Comparison of ENCODE assay signal across 37 mouse cellular contexts in the genomic region with DNA sequence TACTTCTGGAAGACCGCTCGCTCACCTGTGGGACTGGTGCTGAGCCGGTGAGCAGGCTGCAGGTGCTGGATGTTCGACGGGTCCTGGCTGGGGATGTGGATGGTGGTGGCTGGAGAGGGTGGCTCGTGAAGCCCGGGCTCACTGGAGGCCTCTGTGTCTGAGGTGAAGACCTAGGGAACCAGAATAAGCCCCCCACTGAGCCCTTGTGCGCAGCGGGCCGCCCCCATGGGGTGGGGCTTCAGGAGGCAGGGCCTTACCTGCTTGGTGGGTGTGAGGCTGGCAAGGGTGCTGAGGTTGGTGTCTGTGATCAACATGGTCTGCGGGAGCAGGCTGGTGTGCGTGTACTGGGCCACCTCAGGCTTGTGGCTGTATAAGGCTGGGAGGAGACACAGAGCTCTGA. TPM values are rescaled to one million over a fixed set of nuclear protein-coding genes. Genes with fewer than 3 reads are reported as not detected.
DNase-seq lines count a peak whose midpoint lies in the region; ATAC-seq and TF ChIP-seq lines count a peak whose summit lies in the region.
"Had no signal": no experiment of that assay in that cellular context is flagged by ENCODE, and none has a peak within 500 bp of the region (broad histone marks: within the 10 kb centered on the region; RNA-seq: fewer than 3 reads in every experiment).

No protein-coding gene starts in this region.

- no peak for TF ChIP-seq CTCF in hindbrain, postnatal 0 days (IDR thresholded peaks at IDR 0.05; ENCODE audit: low read depth)

- no peak overlapping the region for H3K9ac ChIP-seq in hindbrain, postnatal 0 days (replicated peaks; ENCODE audit: low read length)
- no peak overlapping the region for H3K9ac ChIP-seq in midbrain, embryonic 11.5 days (ENCODE audit: low read length)
- H3K9ac ChIP-seq in midbrain, embryonic 14.5 days (replicated peaks; ENCODE audit: low read length): no peak overlapping the region; the same call in 1 of the 2 replicates
- H3K9ac ChIP-seq in neural tube, embryonic 15.5 days (replicated peaks): no peak overlapping the region
- H3K9ac ChIP-seq: forebrain, embryonic 15.5 days; heart, embryonic 13.5 days; intestine, embryonic 15.5 days; limb, embryonic 15.5 days; liver, embryonic 14.5 days; lung, embryonic 14.5 days had no signal

- peaks cover 48% of the 10 kb centered on the region for H3K36me3 ChIP-seq in hindbrain, embryonic 10.5 days
- H3K36me3 ChIP-seq in hindbrain, postnatal 0 days (ENCODE audit: insufficient read depth, low read length): peaks cover 36% of the 10 kb centered on the region
- H3K36me3 ChIP-seq in midbrain, embryonic 11.5 days (ENCODE audit: control insufficient read depth, insufficient read depth, low read length): peaks cover 22% of the 10 kb centered on the region
- H3K36me3 ChIP-seq in midbrain, embryonic 14.5 days (ENCODE audit: control insufficient read depth, insufficient read depth, low read length): peaks cover 43% of the 10 kb centered on the region
- peaks cover 40% of the 10 kb centered on the region for H3K36me3 ChIP-seq in neural tube, embryonic 15.5 days

- no peak overlapping the region for H3K4me3 ChIP-seq in hindbrain, embryonic 10.5 days
- H3K4me3 ChIP-seq in hindbrain, postnatal 0 days (ENCODE audit: low read length): no peak overlapping the region
- no peak overlapping the region for H3K4me3 ChIP-seq in midbrain, embryonic 11.5 days (ENCODE audit: low read depth, low read length)
- H3K4me3 ChIP-seq in midbrain, embryonic 14.5 days (replicated peaks; ENCODE audit: low read depth, low read length): no peak overlapping the region
- H3K4me3 ChIP-seq in neural tube, embryonic 15.5 days (replicated peaks): no peak overlapping the region
- H3K4me3 ChIP-seq: forebrain, embryonic 15.5 days; heart, adult 2 months; heart, embryonic 13.5 days; intestine, embryonic 15.5 days; limb, embryonic 15.5 days had no signal

- H3K27me3 ChIP-seq in hindbrain, embryonic 10.5 days (ENCODE audit: insufficient read depth, poor library complexity, severe bottlenecking): no peaks in the 10 kb centered on the region
- no peaks in the 10 kb centered on the region for H3K27me3 ChIP-seq in hindbrain, postnatal 0 days (ENCODE audit: insufficient read depth, low read length)
- no peaks in the 10 kb centered on the region for H3K27me3 ChIP-seq in midbrain, embryonic 11.5 days (ENCODE audit: control insufficient read depth, insufficient read depth, low read length)
- no peaks in the 10 kb centered on the region for H3K27me3 ChIP-seq in midbrain, embryonic 14.5 days (ENCODE audit: control insufficient read depth, insufficient read depth, low read length)
- no peaks in the 10 kb centered on the region for H3K27me3 ChIP-seq in neural tube, embryonic 15.5 days (replicated peaks)
- H3K27me3 ChIP-seq: forebrain, embryonic 15.5 days; heart, embryonic 13.5 days; intestine, embryonic 15.5 days; limb, embryonic 15.5 days had no signal

- H3K4me1 ChIP-seq in hindbrain, embryonic 10.5 days (replicated peaks): peaks cover 25% of the 10 kb centered on the region
- H3K4me1 ChIP-seq in hindbrain, postnatal 0 days (ENCODE audit: insufficient read depth, low read length): no peaks in the 10 kb centered on the region
- H3K4me1 ChIP-seq in midbrain, embryonic 11.5 days (ENCODE audit: control insufficient read depth, insufficient read depth, low read length): no peaks in the 10 kb centered on the region
- no peaks in the 10 kb centered on the region for H3K4me1 ChIP-seq in midbrain, embryonic 14.5 days (ENCODE audit: control insufficient read depth, insufficient read depth, low read length)
- peaks cover 13% of the 10 kb centered on the region; the same call in 1 of the 2 replicates for H3K4me1 ChIP-seq in neural tube, embryonic 15.5 days
- H3K4me1 ChIP-seq: forebrain, embryonic 15.5 days had no signal

- H3K27ac ChIP-seq in hindbrain, embryonic 10.5 days: 0 out of 2 replicates have a peak overlapping the region, but pooled peaks have one; percentile 8
- no peak overlapping the region for H3K27ac ChIP-seq in hindbrain, postnatal 0 days
- H3K27ac ChIP-seq in midbrain, embryonic 11.5 days (ENCODE audit: low read depth, low read length): no peak overlapping the region
- no peak overlapping the region for H3K27ac ChIP-seq in midbrain, embryonic 14.5 days (replicated peaks; ENCODE audit: low read depth, low read length)
- no peak overlapping the region for H3K27ac ChIP-seq in neural tube, embryonic 15.5 days (replicated peaks)
- H3K27ac ChIP-seq: forebrain, embryonic 15.5 days; heart, adult 2 months; heart, embryonic 13.5 days; intestine, embryonic 15.5 days; limb, embryonic 15.5 days; liver, embryonic 14.5 days; stomach, postnatal 0 days had no signal

- peak; percentile 31 to 40 for DNase-seq in cerebellum, postnatal 10 days
- no peak for DNase-seq in hindbrain, embryonic 10.5 days (ENCODE audit: low spot score)
- DNase-seq in hindbrain, postnatal 0 days (ENCODE audit: low spot score): no peak
- peak; percentile 68 for DNase-seq in midbrain, embryonic 11.5 days (ENCODE audit: low spot score, missing footprints)
- DNase-seq in midbrain, embryonic 14.5 days: no peak
- no peak for DNase-seq in B cell, adult 2 months
- DNase-seq: adrenal gland, postnatal 25 days; cerebellum, adult 8-10 months; gastrocnemius, postnatal 25 days; heart, adult 2 months; heart, postnatal 10 days; kidney, adult 2 months; kidney, postnatal 4 days; layer of hippocampus, postnatal 36 days; left cerebral cortex, postnatal 4 days; lung, embryonic 14.5 days; lung, postnatal 14 days; thymus, adult 18-20 months; thymus, postnatal 25 days had no signal

- H3K4me2 ChIP-seq in hindbrain, postnatal 0 days (ENCODE audit: low read depth, low read length): no peak overlapping the region
- no peak overlapping the region for H3K4me2 ChIP-seq in midbrain, embryonic 11.5 days
- no peak overlapping the region for H3K4me2 ChIP-seq in midbrain, embryonic 14.5 days (ENCODE audit: low read length)
- no peak overlapping the region for H3K4me2 ChIP-seq in neural tube, embryonic 15.5 days
- H3K4me2 ChIP-seq: forebrain, embryonic 15.5 days; heart, embryonic 13.5 days; intestine, embryonic 15.5 days; limb, embryonic 15.5 days; lung, embryonic 14.5 days had no signal

- ATAC-seq in cerebellum, adult (ENCODE audit: insufficient number of reproducible peaks, low FRiP score, low TSS enrichment): no peak
- no peak for ATAC-seq in hindbrain, postnatal 0 days
- ATAC-seq in midbrain, embryonic 11.5 days (ENCODE audit: low FRiP score): no peak
- no peak for ATAC-seq in midbrain, embryonic 14.5 days (ENCODE audit: low FRiP score, low TSS enrichment)
- ATAC-seq in neural tube, embryonic 15.5 days (ENCODE audit: low FRiP score): peak; percentile 25; the same call in 1 of the 2 replicates
- ATAC-seq: CD4-positive, CD25-positive, alpha-beta regulatory T cell, adult 4 months; forebrain, embryonic 15.5 days; hindbrain, embryonic 16.5 days; midbrain, embryonic 16.5 days had no signal

- no peaks in the 10 kb centered on the region for H3K9me3 ChIP-seq in hindbrain, embryonic 10.5 days
- no peaks in the 10 kb centered on the region for H3K9me3 ChIP-seq in hindbrain, postnatal 0 days (ENCODE audit: low read length)
- no peaks in the 10 kb centered on the region for H3K9me3 ChIP-seq in midbrain, embryonic 11.5 days (ENCODE audit: control insufficient read depth, low read length)
- H3K9me3 ChIP-seq in midbrain, embryonic 14.5 days (ENCODE audit: control insufficient read depth, low read length): no peaks in the 10 kb centered on the region
- H3K9me3 ChIP-seq in neural tube, embryonic 15.5 days (replicated peaks): no peaks in the 10 kb centered on the region
- H3K9me3 ChIP-seq: forebrain, embryonic 15.5 days; heart, embryonic 13.5 days; intestine, embryonic 15.5 days; limb, embryonic 15.5 days had no signal

- WGBS in hindbrain, embryonic 10.5 days: 66% methylated on average over 12 of the region's 12 CpGs
- WGBS in hindbrain, postnatal 0 days: 65% methylated on average over 12 of the region's 12 CpGs
- 64% methylated on average over 12 of the region's 12 CpGs for WGBS in midbrain, embryonic 11.5 days
- 59% methylated on average over 12 of the region's 12 CpGs for WGBS in midbrain, embryonic 14.5 days
- 72% methylated on average over 12 of the region's 12 CpGs for WGBS in neural tube, embryonic 15.5 days

RNA-seq across cellular contexts. Expression of gene 2210016L21Rik, which starts 8.7 kb away (rescaled TPM):
- polyA plus RNA-seq in hindbrain, embryonic 10.5 days (2016; fragmentation: Nextera tagmentation; extraction: Ambion mirVana): 49.0 and 49.9 TPM in 2 replicates
- total RNA-seq in hindbrain, postnatal 0 days (2014; rRNA removed): 51.5 and 53.0 TPM in 2 replicates
- 178 and 204 TPM in 2 replicates for polyA plus RNA-seq in hindbrain, postnatal 0 days (2015; fragmentation: Nextera tagmentation; extraction: Ambion mirVana)
- 43.5 and 46.3 TPM in 2 replicates for polyA plus RNA-seq in midbrain, embryonic 11.5 days (2014; fragmentation: Nextera tagmentation; extraction: Ambion mirVana)
- polyA plus RNA-seq in midbrain, embryonic 14.5 days (2014; fragmentation: Nextera tagmentation; extraction: Ambion mirVana): 92.1 and 113 TPM in 2 replicates
- 138 and 147 TPM in 2 replicates for polyA plus RNA-seq in neural tube, embryonic 15.5 days (2015; fragmentation: Nextera tagmentation; extraction: Ambion mirVana)

RNA-seq across cellular contexts. Expression of gene Hnf1a, which starts 20.2 kb away (rescaled TPM):
- polyA plus RNA-seq in hindbrain, embryonic 10.5 days (2016; fragmentation: Nextera tagmentation; extraction: Ambion mirVana): 0.05 TPM in 1 of 2 replicates, not detected in the other
- not detected in 2 replicates for total RNA-seq in hindbrain, postnatal 0 days (2014; rRNA removed)
- polyA plus RNA-seq in hindbrain, postnatal 0 days (2015; fragmentation: Nextera tagmentation; extraction: Ambion mirVana): 0.05 TPM in 2 replicates
- not detected in 2 replicates for polyA plus RNA-seq in midbrain, embryonic 11.5 days (2014; fragmentation: Nextera tagmentation; extraction: Ambion mirVana)
- polyA plus RNA-seq in midbrain, embryonic 14.5 days (2014; fragmentation: Nextera tagmentation; extraction: Ambion mirVana): not detected in 2 replicates
- polyA plus RNA-seq in neural tube, embryonic 15.5 days (2015; fragmentation: Nextera tagmentation; extraction: Ambion mirVana): 0.05 and 1.6 TPM in 2 replicates
- total RNA-seq: adrenal gland, adult 18-20 months; adrenal gland, postnatal 25 days; common myeloid progenitor, adult 5-6 weeks; gastrocnemius, adult 18-20 months; gastrocnemius, postnatal 25 days; heart, adult 2 months; heart, postnatal 10 days; layer of hippocampus, adult 8-10 months; layer of hippocampus, postnatal 36 days; left cerebral cortex, postnatal 4 days; neutrophil, adult 5-6 weeks had no signal
- polyA plus RNA-seq: forebrain, embryonic 15.5 days; frontal cortex, adult 2 months; heart, adult 2 months; hindbrain, embryonic 11.5 days; hindbrain, embryonic 16.5 days; limb, embryonic 15.5 days; lung, embryonic 14.5 days had no signal

RNA-seq across cellular contexts. Expression of gene Oasl1, which starts 27.6 kb away (rescaled TPM):
- polyA plus RNA-seq in hindbrain, embryonic 10.5 days (2016; fragmentation: Nextera tagmentation; extraction: Ambion mirVana): not detected in 2 replicates
- 0.63 and 1.0 TPM in 2 replicates for total RNA-seq in hindbrain, postnatal 0 days (2014; rRNA removed)
- polyA plus RNA-seq in hindbrain, postnatal 0 days (2015; fragmentation: Nextera tagmentation; extraction: Ambion mirVana): 0.25 and 0.32 TPM in 2 replicates
- not detected in 2 replicates for polyA plus RNA-seq in midbrain, embryonic 11.5 days (2014; fragmentation: Nextera tagmentation; extraction: Ambion mirVana)
- 2.0 TPM in 1 of 2 replicates, not detected in the other for polyA plus RNA-seq in midbrain, embryonic 14.5 days (2014; fragmentation: Nextera tagmentation; extraction: Ambion mirVana)
- polyA plus RNA-seq in neural tube, embryonic 15.5 days (2015; fragmentation: Nextera tagmentation; extraction: Ambion mirVana): 0.79 and 1.2 TPM in 2 replicates
- total RNA-seq: layer of hippocampus, postnatal 36 days; left cerebral cortex, postnatal 4 days had no signal
- polyA plus RNA-seq: midbrain, embryonic 16.5 days had no signal

RNA-seq across cellular contexts. Expression of gene Oasl2, which starts 53.9 kb away (rescaled TPM):
- polyA plus RNA-seq in hindbrain, embryonic 10.5 days (2016; fragmentation: Nextera tagmentation; extraction: Ambion mirVana): 0.70 and 1.2 TPM in 2 replicates
- total RNA-seq in hindbrain, postnatal 0 days (2014; rRNA removed): 6.3 and 6.9 TPM in 2 replicates
- polyA plus RNA-seq in hindbrain, postnatal 0 days (2015; fragmentation: Nextera tagmentation; extraction: Ambion mirVana): 4.7 and 6.1 TPM in 2 replicates
- 1.3 and 1.8 TPM in 2 replicates for polyA plus RNA-seq in midbrain, embryonic 11.5 days (2014; fragmentation: Nextera tagmentation; extraction: Ambion mirVana)
- 2.5 and 7.9 TPM in 2 replicates for polyA plus RNA-seq in midbrain, embryonic 14.5 days (2014; fragmentation: Nextera tagmentation; extraction: Ambion mirVana)
- polyA plus RNA-seq in neural tube, embryonic 15.5 days (2015; fragmentation: Nextera tagmentation; extraction: Ambion mirVana): 4.2 and 22.0 TPM in 2 replicates

Comparison
In these comparisons a context has a peak if more than half of its experiments do, and no peak if none do; other contexts are left out.
1. DNase-seq: peak in cerebellum, postnatal 10 days (2 of 2) and midbrain, embryonic 11.5 days (single experiment); none in hindbrain, embryonic 10.5 days (single experiment), hindbrain, postnatal 0 days (single experiment), midbrain, embryonic 14.5 days (single experiment) and B cell, adult 2 months (0 of 2).